Comparison of ENCODE assay signal across 11 mouse cellular contexts in genomic region chr10:121765174-121766057, GRCm38 (mm10). TPM values are rescaled to one million over a fixed set of nuclear protein-coding genes. Genes with fewer than 3 reads are reported as not detected.
DNase-seq lines count a peak whose midpoint lies in the region; ATAC-seq lines count a peak whose summit lies in the region.
"Had no signal": no experiment of that assay in that cellular context is flagged by ENCODE, and none has a peak within 500 bp of the region (broad histone marks: within the 10 kb centered on the region; RNA-seq: fewer than 3 reads in every experiment).

No protein-coding gene starts in this region.

- peak overlapping the region; percentile 16; the same call in 1 of the 2 replicates for H3K4me2 ChIP-seq in forebrain, embryonic 16.5 days (ENCODE audit: low read length)
- H3K4me2 ChIP-seq: liver, embryonic 13.5 days had no signal

- H3K27me3 ChIP-seq in forebrain, embryonic 16.5 days (replicated peaks; ENCODE audit: control insufficient read depth, insufficient read depth, low read length): no peaks in the 10 kb centered on the region
- H3K27me3 ChIP-seq: liver, embryonic 13.5 days had no signal

- DNase-seq in left cerebral cortex, adult 11 months (ENCODE audit: low spot score): peak; percentile 26
- no peak for DNase-seq in left cerebral cortex, adult 18-20 months (ENCODE audit: low spot score in 2 of 2)
- peak; percentile 17 to 48 for DNase-seq in left cerebral cortex, postnatal 25 days (ENCODE audit: low spot score in 2 of 2)
- DNase-seq in right cerebral cortex, adult 2 months (ENCODE audit: low spot score in 2 of 2): peak; percentile 18 to 20
- no peak for DNase-seq in natural killer cell, adult 2 months (ENCODE audit: low spot score in 2 of 2)
- no peak for DNase-seq in ovary, postnatal 14 days (ENCODE audit: low spot score)
- no peak for DNase-seq in heart, postnatal 10 days
- DNase-seq: cerebellum, adult 2 months; kidney, postnatal 25 days; liver, embryonic 13.5 days had no signal

- H3K27ac ChIP-seq in forebrain, embryonic 16.5 days (ENCODE audit: low read length): peak overlapping the region; percentile 65
- H3K27ac ChIP-seq: liver, embryonic 13.5 days had no signal

- H3K4me3 ChIP-seq in forebrain, embryonic 16.5 days (replicated peaks; ENCODE audit: low read length): no peak overlapping the region
- H3K4me3 ChIP-seq: liver, embryonic 13.5 days had no signal

- H3K4me1 ChIP-seq in forebrain, embryonic 16.5 days (replicated peaks; ENCODE audit: control insufficient read depth, insufficient read depth, low read length): peaks cover 11% of the 10 kb centered on the region; the same call in 1 of the 2 replicates
- H3K4me1 ChIP-seq: liver, embryonic 13.5 days had no signal

- 18% methylated on average over 10 of the region's 10 CpGs for WGBS in forebrain, embryonic 16.5 days

- intact Hi-C loops in left cerebral cortex, postnatal 25 days (cut with DNase I): no loop called here
- intact Hi-C loops in heart, postnatal 10 days (cut with DNase I): loop anchor here (10.0 kb wide), 1 partner anchor 61 kb away; no protein-coding TSS in a partner anchor

- ATAC-seq in forebrain, embryonic 16.5 days: peak; percentile 98

- no peaks in the 10 kb centered on the region for H3K36me3 ChIP-seq in forebrain, embryonic 16.5 days (ENCODE audit: control insufficient read depth, insufficient read depth)
- H3K36me3 ChIP-seq: liver, embryonic 13.5 days had no signal

- H3K9ac ChIP-seq in forebrain, embryonic 16.5 days (replicated peaks; ENCODE audit: low read depth, low read length): no peak overlapping the region
- H3K9ac ChIP-seq: liver, embryonic 13.5 days had no signal

- H3K9me3 ChIP-seq in forebrain, embryonic 16.5 days (ENCODE audit: control insufficient read depth, low read length): no peaks in the 10 kb centered on the region
- H3K9me3 ChIP-seq: liver, embryonic 13.5 days had no signal

RNA-seq across cellular contexts. Expression of gene BC048403, which starts 25.7 kb away (rescaled TPM):
- 10 to 100 TPM; 10.1 TPM for total RNA-seq in left cerebral cortex, adult 18-20 months (2021)
- 3.3 TPM in 2 replicates for polyA plus RNA-seq in forebrain, embryonic 16.5 days (2015; fragmentation: Nextera tagmentation; extraction: Ambion mirVana)
- 10 to 100 TPM in 1 of 2 experiments, 1 to 10 TPM in 1; 9.9 to 10.2 TPM for total RNA-seq in left cerebral cortex, postnatal 25 days (2021)
- total RNA-seq in heart, postnatal 10 days (2021): 1 to 10 TPM; 2.5 to 2.7 TPM

Comparison
In these comparisons a context has a peak if more than half of its experiments do, and no peak if none do; other contexts are left out.
1. DNase-seq: peak in left cerebral cortex, adult 11 months (single experiment), left cerebral cortex, postnatal 25 days (2 of 2) and right cerebral cortex, adult 2 months (2 of 2); none in left cerebral cortex, adult 18-20 months (0 of 2), natural killer cell, adult 2 months (0 of 2), ovary, postnatal 14 days (single experiment) and heart, postnatal 10 days (0 of 2).